In genomic region chr6:34352401-34352800, GRCm38 (mm10) we compare ENCODE assay signal across 22 mouse cellular contexts. TPM values are rescaled to one million over a fixed set of nuclear protein-coding genes. Genes with fewer than 3 reads are reported as not detected.
DNase-seq lines count a peak whose midpoint lies in the region; ATAC-seq and TF ChIP-seq lines count a peak whose summit lies in the region.
"Had no signal": no experiment of that assay in that cellular context is flagged by ENCODE, and none has a peak within 500 bp of the region (broad histone marks: within the 10 kb centered on the region; RNA-seq: fewer than 3 reads in every experiment).

No protein-coding gene starts in this region.

- no peaks in the 10 kb centered on the region for H3K9me3 ChIP-seq in forebrain, embryonic 11.5 days (ENCODE audit: control insufficient read depth, low read length)
- H3K9me3 ChIP-seq in forebrain, postnatal 0 days (ENCODE audit: low read length) = no peaks in the 10 kb centered on the region
- no peaks in the 10 kb centered on the region for H3K9me3 ChIP-seq in heart, embryonic 10.5 days
- H3K9me3 ChIP-seq in heart, embryonic 12.5 days (replicated peaks) = no peaks in the 10 kb centered on the region
- H3K9me3 ChIP-seq: embryonic facial prominence, embryonic 13.5 days; embryonic facial prominence, embryonic 15.5 days; forebrain, embryonic 10.5 days; forebrain, embryonic 13.5 days; forebrain, embryonic 15.5 days had no signal

- H3K27ac ChIP-seq in forebrain, embryonic 11.5 days (ENCODE audit: low read depth, low read length) = no peak overlapping the region
- H3K27ac ChIP-seq in forebrain, postnatal 0 days (ENCODE audit: low read depth, low read length) = no peak overlapping the region
- no peak overlapping the region for H3K27ac ChIP-seq in heart, embryonic 10.5 days
- H3K27ac ChIP-seq in heart, embryonic 12.5 days (ENCODE audit: poor library complexity, severe bottlenecking) = no peak overlapping the region
- H3K27ac ChIP-seq: embryonic facial prominence, embryonic 13.5 days; embryonic facial prominence, embryonic 15.5 days; forebrain, embryonic 10.5 days; forebrain, embryonic 13.5 days; forebrain, embryonic 15.5 days had no signal

- 95% methylated on average over 3 of the region's 3 CpGs for WGBS in forebrain, embryonic 11.5 days
- 92% methylated on average over 3 of the region's 3 CpGs for WGBS in forebrain, postnatal 0 days
- WGBS in heart, embryonic 10.5 days = 88% methylated on average over 3 of the region's 3 CpGs
- 86% methylated on average over 3 of the region's 3 CpGs for WGBS in heart, embryonic 12.5 days

- no peak overlapping the region for H3K4me2 ChIP-seq in forebrain, embryonic 11.5 days (ENCODE audit: low read depth, low read length, severe bottlenecking)
- no peak overlapping the region for H3K4me2 ChIP-seq in forebrain, postnatal 0 days (ENCODE audit: low read depth)
- no peak overlapping the region for H3K4me2 ChIP-seq in heart, embryonic 12.5 days
- H3K4me2 ChIP-seq: embryonic facial prominence, embryonic 13.5 days; embryonic facial prominence, embryonic 15.5 days; forebrain, embryonic 13.5 days; forebrain, embryonic 15.5 days had no signal

- H3K4me1 ChIP-seq in forebrain, embryonic 11.5 days (replicated peaks; ENCODE audit: control insufficient read depth, insufficient read depth, low read length) = peaks cover 3% of the 10 kb centered on the region; the same call in 1 of the 2 replicates
- H3K4me1 ChIP-seq in forebrain, postnatal 0 days (ENCODE audit: insufficient read depth) = no peaks in the 10 kb centered on the region
- H3K4me1 ChIP-seq in heart, embryonic 10.5 days = peaks cover 35% of the 10 kb centered on the region
- peaks cover 31% of the 10 kb centered on the region for H3K4me1 ChIP-seq in heart, embryonic 12.5 days (replicated peaks)

- no peaks in the 10 kb centered on the region for H3K36me3 ChIP-seq in forebrain, embryonic 11.5 days (ENCODE audit: control insufficient read depth, insufficient read depth, low read length)
- H3K36me3 ChIP-seq in forebrain, postnatal 0 days (ENCODE audit: insufficient read depth) = no peaks in the 10 kb centered on the region
- no peaks in the 10 kb centered on the region for H3K36me3 ChIP-seq in heart, embryonic 10.5 days
- no peaks in the 10 kb centered on the region for H3K36me3 ChIP-seq in heart, embryonic 12.5 days
- H3K36me3 ChIP-seq: embryonic facial prominence, embryonic 13.5 days; embryonic facial prominence, embryonic 15.5 days; forebrain, embryonic 10.5 days; forebrain, embryonic 15.5 days had no signal

- H3K9ac ChIP-seq in forebrain, embryonic 11.5 days (ENCODE audit: low read length) = no peak overlapping the region
- H3K9ac ChIP-seq in forebrain, postnatal 0 days = no peak overlapping the region
- H3K9ac ChIP-seq in heart, embryonic 12.5 days = no peak overlapping the region
- H3K9ac ChIP-seq: embryonic facial prominence, embryonic 13.5 days; embryonic facial prominence, embryonic 15.5 days; forebrain, embryonic 13.5 days; forebrain, embryonic 15.5 days had no signal

- no peak for ATAC-seq in forebrain, embryonic 11.5 days (replicated peaks; ENCODE audit: low FRiP score)
- no peak for ATAC-seq in forebrain, postnatal 0 days
- ATAC-seq in heart, embryonic 12.5 days (ENCODE audit: insufficient number of reproducible peaks, low FRiP score) = no peak
- ATAC-seq: forebrain, embryonic 13.5 days; forebrain, embryonic 15.5 days had no signal

- no peak overlapping the region for H3K4me3 ChIP-seq in forebrain, embryonic 11.5 days (ENCODE audit: low read depth, low read length)
- H3K4me3 ChIP-seq in forebrain, postnatal 0 days (ENCODE audit: low read depth, low read length) = no peak overlapping the region
- H3K4me3 ChIP-seq in heart, embryonic 10.5 days = no peak overlapping the region
- H3K4me3 ChIP-seq in heart, embryonic 12.5 days = no peak overlapping the region
- H3K4me3 ChIP-seq: embryonic facial prominence, embryonic 13.5 days; embryonic facial prominence, embryonic 15.5 days; erythroblast, embryonic 14.5 days; forebrain, embryonic 10.5 days; forebrain, embryonic 13.5 days; forebrain, embryonic 15.5 days had no signal

- TF ChIP-seq CTCF in forebrain, postnatal 0 days (IDR thresholded peaks at IDR 0.05; ENCODE audit: low read depth) = no peak

- DNase-seq in forebrain, embryonic 11.5 days (ENCODE audit: low spot score) = peak; percentile 4
- DNase-seq in forebrain, postnatal 0 days = no peak
- DNase-seq in heart, embryonic 10.5 days (ENCODE audit: low spot score) = peak; percentile 61
- DNase-seq: adrenal gland, adult 2 months; adrenal gland, postnatal 10 days; adrenal gland, postnatal 25 days; cerebellum, adult 11 months; cerebellum, adult 18-20 months; cerebellum, adult 8-10 months; cerebellum, postnatal 36 days; embryo, embryonic 11 days had no signal

- no peaks in the 10 kb centered on the region for H3K27me3 ChIP-seq in forebrain, embryonic 11.5 days (ENCODE audit: control insufficient read depth, insufficient read depth, low read length)
- no peaks in the 10 kb centered on the region for H3K27me3 ChIP-seq in forebrain, postnatal 0 days (ENCODE audit: insufficient read depth, low read length)
- no peaks in the 10 kb centered on the region for H3K27me3 ChIP-seq in heart, embryonic 10.5 days (ENCODE audit: insufficient read depth, poor library complexity, severe bottlenecking)
- no peaks in the 10 kb centered on the region for H3K27me3 ChIP-seq in heart, embryonic 12.5 days (replicated peaks)
- H3K27me3 ChIP-seq: embryonic facial prominence, embryonic 13.5 days; embryonic facial prominence, embryonic 15.5 days; forebrain, embryonic 13.5 days; forebrain, embryonic 15.5 days had no signal

RNA-seq across cellular contexts. Expression of gene Akr1b8, which starts 1.5 kb away (rescaled TPM):
- polyA plus RNA-seq in forebrain, embryonic 11.5 days (2014; fragmentation: Nextera tagmentation; extraction: Ambion mirVana) = 18.9 and 19.9 TPM in 2 replicates
- 1.1 and 3.6 TPM in 2 replicates for total RNA-seq in forebrain, postnatal 0 days (2014; rRNA removed)
- 1.7 and 2.5 TPM in 2 replicates for polyA plus RNA-seq in forebrain, postnatal 0 days (2015; fragmentation: Nextera tagmentation; extraction: Ambion mirVana)
- 21.1 and 23.1 TPM in 2 replicates for polyA plus RNA-seq in heart, embryonic 10.5 days (2016; fragmentation: Nextera tagmentation; extraction: Ambion mirVana)
- 15.3 and 16.0 TPM in 2 replicates for polyA plus RNA-seq in heart, embryonic 12.5 days (2016; fragmentation: Nextera tagmentation; extraction: Ambion mirVana)
- total RNA-seq: common myeloid progenitor, adult 5-6 weeks; MEL had no signal
- polyA plus RNA-seq: erythroblast, embryonic 14.5 days had no signal

RNA-seq across cellular contexts. Expression of gene Akr1b10, which starts 31.6 kb away (rescaled TPM):
- polyA plus RNA-seq in forebrain, embryonic 11.5 days (2014; fragmentation: Nextera tagmentation; extraction: Ambion mirVana) = 11.0 and 11.2 TPM in 2 replicates
- 8.4 and 9.0 TPM in 2 replicates for total RNA-seq in forebrain, postnatal 0 days (2014; rRNA removed)
- 8.0 and 9.9 TPM in 2 replicates for polyA plus RNA-seq in forebrain, postnatal 0 days (2015; fragmentation: Nextera tagmentation; extraction: Ambion mirVana)
- 44.8 and 61.8 TPM in 2 replicates for polyA plus RNA-seq in heart, embryonic 10.5 days (2016; fragmentation: Nextera tagmentation; extraction: Ambion mirVana)
- polyA plus RNA-seq in heart, embryonic 12.5 days (2016; fragmentation: Nextera tagmentation; extraction: Ambion mirVana) = 54.9 and 62.0 TPM in 2 replicates
- polyA plus RNA-seq: erythroblast, embryonic 14.5 days had no signal

RNA-seq across cellular contexts. Expression of gene Akr1b3, which starts 35.1 kb away (rescaled TPM):
- 180 and 186 TPM in 2 replicates for polyA plus RNA-seq in forebrain, embryonic 11.5 days (2014; fragmentation: Nextera tagmentation; extraction: Ambion mirVana)
- 78.5 and 88.6 TPM in 2 replicates for total RNA-seq in forebrain, postnatal 0 days (2014; rRNA removed)
- polyA plus RNA-seq in forebrain, postnatal 0 days (2015; fragmentation: Nextera tagmentation; extraction: Ambion mirVana) = 98.3 and 117 TPM in 2 replicates
- polyA plus RNA-seq in heart, embryonic 10.5 days (2016; fragmentation: Nextera tagmentation; extraction: Ambion mirVana) = 232 and 247 TPM in 2 replicates
- polyA plus RNA-seq in heart, embryonic 12.5 days (2016; fragmentation: Nextera tagmentation; extraction: Ambion mirVana) = 176 and 177 TPM in 2 replicates

RNA-seq across cellular contexts. Expression of gene Akr1b7, which starts 59.7 kb away (rescaled TPM):
- not detected in 2 replicates for polyA plus RNA-seq in forebrain, embryonic 11.5 days (2014; fragmentation: Nextera tagmentation; extraction: Ambion mirVana)
- total RNA-seq in forebrain, postnatal 0 days (2014; rRNA removed) = not detected in 2 replicates
- polyA plus RNA-seq in forebrain, postnatal 0 days (2015; fragmentation: Nextera tagmentation; extraction: Ambion mirVana) = 0.19 TPM in 1 of 2 replicates, not detected in the other
- 0.57 TPM in 1 of 2 replicates, not detected in the other for polyA plus RNA-seq in heart, embryonic 10.5 days (2016; fragmentation: Nextera tagmentation; extraction: Ambion mirVana)
- polyA plus RNA-seq in heart, embryonic 12.5 days (2016; fragmentation: Nextera tagmentation; extraction: Ambion mirVana) = 0.13 and 0.14 TPM in 2 replicates
- total RNA-seq: common myeloid progenitor, adult 5-6 weeks; ES-E14; MEL had no signal
- polyA plus RNA-seq: embryonic facial prominence, embryonic 11.5 days; embryonic facial prominence, embryonic 13.5 days; embryonic facial prominence, embryonic 15.5 days; erythroblast, embryonic 14.5 days; forebrain, embryonic 13.5 days; forebrain, embryonic 15.5 days had no signal
